Mouse (Mus musculus) T-helper 2 cell (primary cell): ENCODE measurements around the gene Epm2aip1.

Experiments used
- in situ Hi-C: fragments of 300-600 bp; cut with MboI, MseI; formaldehyde crosslinking; loops from one replicate; pipeline ENCODE4 v1.15.1; 2025; ENCODE audit warnings: high pct_unique_total_duplicates

Gene Epm2aip1

GRCm38 (mm10) chr9:111287956-111288355 is 16.2 kb downstream of the Epm2aip1 start:
- in situ Hi-C loops: no loop called here

DNA sequence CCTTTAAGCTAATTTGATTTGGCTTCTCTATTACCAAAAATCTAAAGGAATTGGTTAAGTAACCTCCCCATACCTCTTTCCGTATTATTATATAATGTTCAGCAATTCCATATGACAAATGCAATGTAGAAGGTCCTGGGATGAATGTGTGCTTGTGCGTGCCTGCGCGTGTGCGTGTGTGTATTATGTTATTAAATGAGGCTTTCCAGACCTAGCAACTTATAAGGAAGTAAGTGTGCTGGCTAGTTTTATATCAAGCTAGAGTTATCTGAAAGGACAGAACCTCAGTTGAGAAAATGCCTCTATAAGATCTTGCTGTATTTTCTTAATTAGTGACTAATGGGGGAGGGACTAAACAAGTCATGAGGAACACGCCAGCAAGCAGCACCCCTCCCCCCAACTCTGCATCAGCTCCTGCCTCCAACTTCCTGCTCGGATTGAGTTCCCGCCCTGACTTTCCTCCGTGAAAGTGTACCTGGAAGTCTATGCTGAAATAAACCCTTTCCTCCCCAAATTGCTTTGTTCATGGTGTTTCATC is 17.6 kb downstream of the Epm2aip1 start:
- in situ Hi-C loops: no loop called here

GRCm38 (mm10) chr9:111289832-111290339 is 18.2 kb downstream of the Epm2aip1 start:
- in situ Hi-C loops: no loop called here

- in situ Hi-C loops: no loop called here
Observed at GRCm38 (mm10) chr9:111290539-111291100, 18.9 kb downstream of the Epm2aip1 start.

GRCm38 (mm10) chr9:111293234-111293633 is 21.5 kb downstream of the Epm2aip1 start:
- in situ Hi-C loops: no loop called here

DNA sequence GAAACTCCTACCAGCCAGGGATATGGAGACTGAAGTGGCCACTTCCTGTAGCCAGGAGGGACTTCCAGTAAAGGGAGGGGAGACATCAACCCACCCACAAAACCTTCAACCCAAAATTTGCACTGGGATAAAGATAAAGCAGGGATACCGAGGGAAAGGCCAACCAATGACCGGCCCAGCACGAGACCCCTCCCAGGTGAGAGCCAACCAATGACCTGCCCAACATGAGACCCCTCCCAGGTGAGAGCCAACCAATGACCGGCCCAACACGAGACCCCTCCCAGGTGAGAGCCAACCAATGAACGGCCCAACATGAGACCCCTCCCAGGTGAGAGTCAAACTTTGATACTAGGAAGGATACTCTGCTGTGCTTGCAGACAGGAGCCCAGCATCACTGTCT is 23.2 kb downstream of the Epm2aip1 start:
- in situ Hi-C loops: no loop called here

DNA sequence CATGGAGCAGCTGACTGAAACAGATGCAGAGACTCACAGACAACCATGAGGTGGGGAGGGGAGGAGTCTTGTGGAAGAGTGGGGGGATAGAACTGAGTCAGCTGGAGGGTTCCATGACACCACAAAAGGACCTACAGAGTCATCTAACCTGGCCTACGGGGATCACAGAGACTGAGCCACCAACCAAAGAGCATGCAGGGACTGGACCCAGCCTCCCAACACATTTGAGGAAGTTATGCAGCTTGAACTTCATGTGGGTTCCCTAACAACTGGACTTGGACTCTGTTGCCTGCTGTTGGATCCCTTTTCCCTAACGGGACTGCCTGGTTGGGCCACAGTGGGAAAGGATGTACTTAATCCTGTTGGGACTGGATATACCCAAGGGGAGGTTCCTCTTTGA is 23.6 kb downstream of the Epm2aip1 start:
- in situ Hi-C loops: no loop called here

DNA sequence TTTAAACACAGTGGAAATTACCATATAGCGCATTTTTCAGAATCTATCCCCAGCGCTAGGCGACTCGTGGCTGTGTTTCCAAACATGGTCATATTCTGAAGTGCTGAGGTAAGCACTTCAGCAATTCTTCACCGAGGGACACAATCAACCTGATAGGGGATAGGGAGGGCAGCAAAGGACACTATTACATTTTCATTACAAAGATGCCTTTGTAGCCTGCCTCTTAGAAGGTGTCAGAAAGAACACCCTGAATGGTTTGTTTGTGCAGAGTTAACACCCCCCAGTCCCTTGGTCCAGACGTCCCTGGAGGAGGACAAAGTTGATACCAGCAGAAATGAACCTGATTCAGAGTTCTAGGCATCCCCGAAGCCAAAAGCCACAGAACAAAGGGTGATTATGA is 24.7 kb downstream of the Epm2aip1 start:
- in situ Hi-C loops: no loop called here

DNA sequence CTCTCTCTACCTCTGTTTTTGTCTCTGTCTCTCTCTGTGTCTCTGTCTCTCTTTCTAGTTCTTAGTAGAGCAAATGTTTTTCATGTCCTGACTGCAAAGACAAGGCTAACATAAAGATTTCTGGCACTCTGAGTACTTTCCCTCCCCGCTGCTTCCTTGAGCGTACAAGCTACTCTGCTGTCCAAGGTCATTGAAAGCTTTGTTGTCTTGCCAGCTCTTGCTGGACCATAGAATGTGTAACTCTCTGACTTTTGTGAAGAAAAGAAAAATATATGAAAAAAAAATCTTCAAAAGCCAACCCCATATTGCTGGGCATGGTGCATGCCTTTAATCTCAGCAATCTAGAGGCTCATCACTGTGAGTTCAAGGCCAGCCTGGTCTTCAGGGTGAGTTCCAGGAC is 26.9 kb downstream of the Epm2aip1 start:
- in situ Hi-C loops: no loop called here

DNA sequence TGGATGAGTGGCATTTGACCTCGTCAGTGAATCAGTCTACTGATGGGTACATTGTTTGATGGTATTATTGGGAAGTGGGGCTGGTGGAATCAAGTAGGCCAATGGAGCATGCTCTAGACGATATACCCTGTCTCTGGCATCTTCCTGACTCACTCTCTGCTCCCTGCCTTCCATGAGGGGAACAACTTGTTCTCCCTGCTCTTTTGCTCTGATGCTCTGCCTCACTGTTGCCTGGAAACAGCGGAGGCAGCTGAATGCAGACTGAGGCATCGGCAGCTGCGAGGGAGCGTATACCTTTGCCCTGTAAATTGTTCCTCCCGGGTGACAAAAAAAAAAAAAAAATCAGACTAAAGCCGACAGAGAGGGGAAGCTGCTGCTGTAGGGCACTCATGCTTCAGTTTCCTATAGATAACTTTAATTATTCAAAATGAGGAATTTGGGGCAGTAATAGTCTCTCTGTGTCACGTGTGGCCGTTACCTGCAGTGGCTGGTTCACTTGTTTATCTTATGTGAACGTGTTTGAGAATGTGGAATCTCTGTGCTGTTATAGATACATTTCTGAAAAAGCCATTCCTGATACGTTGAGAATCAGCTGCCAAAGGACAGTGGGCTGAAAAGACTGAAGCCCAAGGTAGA is 30.6 kb downstream of the Epm2aip1 start:
- in situ Hi-C loops: no loop called here

DNA sequence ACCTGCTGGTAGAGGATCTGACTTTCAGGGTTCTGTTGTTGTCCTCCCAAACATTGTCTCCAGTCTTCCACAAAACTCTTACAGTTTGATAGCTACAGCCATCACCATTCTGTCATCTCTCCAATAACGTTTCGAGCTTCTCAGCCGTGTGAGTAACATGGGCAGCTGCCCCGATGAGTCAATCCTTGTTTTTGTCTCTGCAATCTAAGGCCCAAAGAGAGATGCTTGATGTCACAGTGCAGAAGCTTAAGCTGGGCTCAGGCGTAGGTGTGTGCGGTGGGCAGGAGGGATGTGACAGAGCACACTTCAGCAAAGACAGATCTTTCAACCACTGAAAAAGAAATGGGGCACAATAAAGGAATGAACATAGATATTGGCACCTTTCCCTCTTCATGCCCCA is 32.3 kb downstream of the Epm2aip1 start:
- in situ Hi-C loops: no loop called here

DNA sequence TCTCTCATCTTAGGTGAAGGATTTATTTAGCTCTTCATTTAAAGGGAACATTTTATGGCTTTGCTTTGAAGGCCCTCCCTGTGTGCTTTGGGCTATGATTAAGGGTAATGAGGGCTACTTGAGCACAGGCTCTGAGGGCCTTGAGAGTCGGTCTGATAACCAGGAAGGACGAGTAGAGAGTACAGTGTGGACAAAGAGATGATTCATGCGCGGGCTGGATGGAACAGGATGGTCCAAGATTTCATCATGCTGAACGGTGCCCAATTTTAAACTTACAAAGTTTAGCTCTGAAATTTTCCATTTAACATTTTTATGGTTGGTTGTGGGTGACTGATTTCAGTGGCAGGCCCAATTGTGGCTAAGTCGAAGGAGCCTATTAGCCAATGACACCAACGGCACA is 34.4 kb downstream of the Epm2aip1 start:
- in situ Hi-C loops: no loop called here

- in situ Hi-C loops: no loop called here
Observed at GRCm38 (mm10) chr9:111311031-111311842, 39.5 kb downstream of the Epm2aip1 start, which contains the start of gene Trank1. Trank1 (plus strand) TSS chr9:111311739.

GRCm38 (mm10) chr9:111311843-111312441 is 40.2 kb downstream of the Epm2aip1 start:
- in situ Hi-C loops: no loop called here

DNA sequence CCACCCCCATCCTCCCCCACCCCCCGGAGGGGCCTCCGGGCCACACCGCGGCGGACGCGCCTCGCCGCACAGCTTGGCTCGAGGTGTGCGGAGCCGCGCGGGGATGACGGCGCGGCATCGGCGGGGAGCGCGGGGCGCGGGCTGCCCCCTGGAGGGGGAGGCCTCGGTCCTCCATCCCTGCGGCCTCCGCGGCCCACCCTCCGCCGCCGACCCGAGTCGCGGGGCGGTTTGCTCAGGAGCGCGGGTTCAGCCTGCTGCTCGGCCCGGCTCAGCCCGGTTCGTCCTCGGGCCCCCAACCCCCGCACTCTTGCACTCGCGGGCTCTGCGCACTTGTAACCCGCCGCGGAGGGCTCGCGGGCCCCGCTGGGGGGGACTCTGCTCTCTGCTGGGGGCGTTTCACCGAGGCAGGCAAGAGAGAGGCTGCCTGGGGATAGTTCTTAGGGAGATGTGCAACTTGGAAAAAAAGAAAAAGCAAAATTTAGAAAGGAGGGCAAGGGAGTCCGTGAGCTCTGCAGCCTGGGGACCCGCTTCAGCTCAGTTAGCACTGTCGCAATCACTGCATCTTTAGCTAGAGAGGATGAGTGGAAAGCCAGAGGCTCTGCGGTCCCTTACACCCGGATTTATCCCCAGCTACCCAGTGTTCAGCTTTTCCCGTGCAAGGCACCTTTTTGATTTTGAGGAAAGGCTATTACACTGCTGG is 40.9 kb downstream of the Epm2aip1 start:
- in situ Hi-C loops: no loop called here

GRCm38 (mm10) chr9:111313299-111313698 is 41.6 kb downstream of the Epm2aip1 start:
- in situ Hi-C loops: no loop called here

DNA sequence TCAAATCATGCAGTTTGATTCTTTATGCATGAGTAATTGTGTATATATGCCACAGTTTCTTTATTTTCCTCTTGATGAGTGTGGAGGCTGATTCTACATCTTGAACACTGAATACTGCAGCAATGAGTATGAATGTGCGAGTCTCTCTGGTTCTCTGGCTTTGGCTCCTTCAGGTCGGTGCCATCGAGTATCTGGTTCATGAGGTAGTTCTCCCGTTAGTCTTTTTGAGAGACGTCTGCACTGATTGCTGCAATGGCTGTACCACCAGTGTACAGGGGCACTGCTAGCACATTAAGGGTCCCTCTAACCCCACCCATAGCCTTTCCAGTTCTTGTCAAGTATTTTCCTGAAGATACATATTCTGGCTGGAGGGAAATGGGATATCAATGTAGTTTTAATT is 42.1 kb downstream of the Epm2aip1 start:
- in situ Hi-C loops: no loop called here

- in situ Hi-C loops: no loop called here
Observed at GRCm38 (mm10) chr9:111314219-111314618, 42.5 kb downstream of the Epm2aip1 start.

GRCm38 (mm10) chr9:111320912-111321311 is 49.2 kb downstream of the Epm2aip1 start:
- in situ Hi-C loops: no loop called here

- in situ Hi-C loops: no loop called here
Observed at GRCm38 (mm10) chr9:111324881-111325280, 53.2 kb downstream of the Epm2aip1 start.
